Comparison of ENCODE assay signal across 17 mouse cellular contexts in the genomic region with DNA sequence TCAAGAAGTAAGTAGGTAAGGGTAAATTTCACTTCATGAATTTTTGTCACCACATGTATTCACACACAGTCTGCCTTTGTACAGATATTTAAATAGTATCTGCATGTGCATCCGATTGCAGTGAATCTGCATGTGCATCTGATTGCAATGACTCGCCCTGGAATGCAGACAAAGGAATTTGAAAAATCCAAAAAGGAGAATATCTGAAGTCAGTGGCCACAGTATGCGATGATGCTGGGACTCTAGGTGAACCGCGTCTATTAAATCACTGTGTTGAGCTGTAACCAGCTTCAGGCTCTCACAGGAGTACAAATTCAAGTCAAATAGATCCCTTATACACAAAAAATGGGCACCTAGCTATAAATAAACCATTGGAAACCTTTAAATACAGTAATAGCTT. TPM values are rescaled to one million over a fixed set of nuclear protein-coding genes. Genes with fewer than 3 reads are reported as not detected.
A peak's percentile ranks its signal among the peaks of the same experiment; 100 is the strongest.
DNase-seq lines count a peak whose midpoint lies in the region; ATAC-seq and TF ChIP-seq lines count a peak whose summit lies in the region.
"Had no signal": no experiment of that assay in that cellular context is flagged by ENCODE, and none has a peak within 500 bp of the region (broad histone marks: within the 10 kb centered on the region; RNA-seq: fewer than 3 reads in every experiment).

No protein-coding gene starts in this region.

- ATAC-seq in heart, embryonic 11.5 days (replicated peaks; ENCODE audit: insufficient number of reproducible peaks, low FRiP score, low TSS enrichment) = no peak
- no peak for ATAC-seq in lung, embryonic 14.5 days (ENCODE audit: insufficient read depth)
- ATAC-seq in Patski = peak; percentile 58
- no peak for ATAC-seq in limb, embryonic 14.5 days (ENCODE audit: low FRiP score, low read depth)
- no peak for ATAC-seq in hindbrain, postnatal 0 days

- CTCF ChIA-PET in Patski (lab: Charles Lee) = interaction anchor here (0.7 to 4.2 kb wide), 7 partner anchors 9 to 133 kb away, joined by 3 to 20 read pairs (median 4); no protein-coding TSS in a partner anchor

- POLR2A ChIA-PET in Patski (lab: Charles Lee) = interaction anchor here (0.8 to 2.3 kb wide), 3 partner anchors 50 to 56 kb away, joined by 3 to 20 read pairs (median 5); a partner anchor contains a TSS

- TF ChIP-seq CTCF in lung, embryonic 14.5 days (IDR thresholded peaks at IDR 0.05; ENCODE audit: low read depth) = no peak
- no peak for TF ChIP-seq CTCF in Patski (IDR thresholded peaks at IDR 0.05)
- TF ChIP-seq CTCF in hindbrain, postnatal 0 days (IDR thresholded peaks at IDR 0.05; ENCODE audit: low read depth) = no peak

- H3K9me3 ChIP-seq in heart, embryonic 11.5 days (replicated peaks; ENCODE audit: control insufficient read depth, low read length) = no peaks in the 10 kb centered on the region
- H3K9me3 ChIP-seq in lung, embryonic 14.5 days (ENCODE audit: low read depth, low read length) = no peaks in the 10 kb centered on the region
- no peaks in the 10 kb centered on the region for H3K9me3 ChIP-seq in limb, embryonic 14.5 days (ENCODE audit: control insufficient read depth, low read length)
- no peaks in the 10 kb centered on the region for H3K9me3 ChIP-seq in hindbrain, postnatal 0 days (ENCODE audit: low read length)
- H3K9me3 ChIP-seq: embryonic facial prominence, embryonic 12.5 days; hindbrain, embryonic 15.5 days; liver, embryonic 12.5 days; stomach, embryonic 15.5 days had no signal

- no peak for DNase-seq in heart, adult 9 months (ENCODE audit: low spot score in 2 of 2)
- DNase-seq in lung, embryonic 14.5 days = no peak
- DNase-seq in lung, postnatal 10 days = no peak
- DNase-seq in Patski (ENCODE audit: low read depth, low spot score) = peak; percentile 43
- peak; percentile 26 for DNase-seq in limb, embryonic 14.5 days (ENCODE audit: low spot score)
- DNase-seq in adrenal gland, adult (ENCODE audit: inconsistent age in 2 of 2, low spot score in 1 of 2) = no peak
- no peak for DNase-seq in hindbrain, postnatal 0 days (ENCODE audit: low spot score)
- DNase-seq: adrenal gland, postnatal 14 days; cerebellum, adult 18-20 months; gastrocnemius, postnatal 36 days; right cerebral cortex, postnatal 14 days; thymus, adult 2 months had no signal

- no peak overlapping the region for H3K4me2 ChIP-seq in heart, embryonic 11.5 days
- H3K4me2 ChIP-seq in lung, embryonic 14.5 days = no peak overlapping the region
- H3K4me2 ChIP-seq in limb, embryonic 14.5 days (replicated peaks; ENCODE audit: low read depth, low read length, severe bottlenecking) = no peak overlapping the region
- no peak overlapping the region for H3K4me2 ChIP-seq in hindbrain, postnatal 0 days (ENCODE audit: low read depth, low read length)
- H3K4me2 ChIP-seq: liver, embryonic 12.5 days; stomach, embryonic 15.5 days had no signal

- in situ Hi-C loops in Patski (cut with MboI; ENCODE audit: low pct_unique_long_range_greater_than_20kb) = no loop called here

- H3K27ac ChIP-seq in heart, embryonic 11.5 days (ENCODE audit: low read depth, low read length) = peak overlapping the region; percentile 94
- peak overlapping the region; percentile 82; the same call in 1 of the 2 replicates for H3K27ac ChIP-seq in lung, embryonic 14.5 days (ENCODE audit: low read depth)
- H3K27ac ChIP-seq in limb, embryonic 14.5 days (replicated peaks; ENCODE audit: low read depth, low read length) = peak overlapping the region; percentile 75
- H3K27ac ChIP-seq in hindbrain, postnatal 0 days = no peak overlapping the region
- H3K27ac ChIP-seq: hindbrain, embryonic 15.5 days; liver, embryonic 12.5 days; stomach, embryonic 15.5 days had no signal

- H3K4me3 ChIP-seq in heart, embryonic 11.5 days (ENCODE audit: low read depth, low read length) = no peak overlapping the region
- no peak overlapping the region for H3K4me3 ChIP-seq in lung, embryonic 14.5 days (ENCODE audit: low read depth, low read length)
- H3K4me3 ChIP-seq in limb, embryonic 14.5 days (replicated peaks; ENCODE audit: low read length) = no peak overlapping the region
- no peak overlapping the region for H3K4me3 ChIP-seq in hindbrain, postnatal 0 days (ENCODE audit: low read length)
- H3K4me3 ChIP-seq: embryonic facial prominence, embryonic 12.5 days; hindbrain, embryonic 15.5 days; liver, embryonic 12.5 days; stomach, embryonic 15.5 days had no signal

- TF ChIP-seq POLR2A in limb, embryonic 14.5 days (IDR thresholded peaks at IDR 0.05; ENCODE audit: borderline replicate concordance, extremely low read depth, insufficient read depth, insufficient read length) = no peak

- peaks cover 34% of the 10 kb centered on the region for H3K4me1 ChIP-seq in heart, embryonic 11.5 days (ENCODE audit: control insufficient read depth, insufficient read depth, low read length)
- H3K4me1 ChIP-seq in lung, embryonic 14.5 days (ENCODE audit: insufficient read depth) = peaks cover 8% of the 10 kb centered on the region; the same call in 1 of the 2 replicates
- peaks cover 24% of the 10 kb centered on the region for H3K4me1 ChIP-seq in limb, embryonic 14.5 days (ENCODE audit: control insufficient read depth, insufficient read depth, low read length)
- H3K4me1 ChIP-seq in hindbrain, postnatal 0 days (ENCODE audit: insufficient read depth, low read length) = no peaks in the 10 kb centered on the region
- H3K4me1 ChIP-seq: hindbrain, embryonic 15.5 days had no signal

- H3K27me3 ChIP-seq in heart, embryonic 11.5 days (ENCODE audit: control insufficient read depth, insufficient read depth, low read length) = no peaks in the 10 kb centered on the region
- H3K27me3 ChIP-seq in lung, embryonic 14.5 days (ENCODE audit: insufficient read depth, low read length) = no peaks in the 10 kb centered on the region
- no peaks in the 10 kb centered on the region for H3K27me3 ChIP-seq in Patski
- H3K27me3 ChIP-seq in limb, embryonic 14.5 days (ENCODE audit: control insufficient read depth, insufficient read depth, low read length) = no peaks in the 10 kb centered on the region
- H3K27me3 ChIP-seq in hindbrain, postnatal 0 days (ENCODE audit: insufficient read depth, low read length) = 0 out of 2 replicates have a peak, but pooled peaks cover 5% of the 10 kb centered on the region
- H3K27me3 ChIP-seq: embryonic facial prominence, embryonic 12.5 days; hindbrain, embryonic 15.5 days; stomach, embryonic 15.5 days had no signal

- H3K36me3 ChIP-seq in heart, embryonic 11.5 days (ENCODE audit: control insufficient read depth, insufficient read depth, low read length) = no peaks in the 10 kb centered on the region
- H3K36me3 ChIP-seq in lung, embryonic 14.5 days (ENCODE audit: insufficient read depth) = no peaks in the 10 kb centered on the region
- no peaks in the 10 kb centered on the region for H3K36me3 ChIP-seq in limb, embryonic 14.5 days (ENCODE audit: control insufficient read depth, insufficient read depth, low read length)
- H3K36me3 ChIP-seq in hindbrain, postnatal 0 days (ENCODE audit: insufficient read depth, low read length) = no peaks in the 10 kb centered on the region
- H3K36me3 ChIP-seq: embryonic facial prominence, embryonic 12.5 days; hindbrain, embryonic 15.5 days; liver, embryonic 12.5 days; stomach, embryonic 15.5 days had no signal

- no peak overlapping the region for H3K9ac ChIP-seq in heart, embryonic 11.5 days (ENCODE audit: low read depth, low read length)
- H3K9ac ChIP-seq in lung, embryonic 14.5 days = no peak overlapping the region
- no peak overlapping the region for H3K9ac ChIP-seq in limb, embryonic 14.5 days (ENCODE audit: low read depth, low read length, severe bottlenecking)
- no peak overlapping the region for H3K9ac ChIP-seq in hindbrain, postnatal 0 days (replicated peaks; ENCODE audit: low read length)
- H3K9ac ChIP-seq: embryonic facial prominence, embryonic 12.5 days; hindbrain, embryonic 15.5 days; liver, embryonic 12.5 days; stomach, embryonic 15.5 days had no signal

- 49% methylated on average over 5 of the region's 5 CpGs for WGBS in heart, embryonic 11.5 days (ENCODE audit: insufficient replicate concordance)
- WGBS in lung, embryonic 14.5 days = 57% methylated on average over 5 of the region's 5 CpGs
- 53% methylated on average over 5 of the region's 5 CpGs for WGBS in limb, embryonic 14.5 days
- WGBS in hindbrain, postnatal 0 days = 65% methylated on average over 5 of the region's 5 CpGs

RNA-seq across cellular contexts. Expression of a gene that starts 53.0 kb away (rescaled TPM):
- 55.6 and 61.9 TPM in 2 replicates for polyA plus RNA-seq in heart, embryonic 11.5 days (2014; fragmentation: Nextera tagmentation; extraction: Ambion mirVana)
- 33.2 and 41.6 TPM in 2 replicates for polyA plus RNA-seq in lung, embryonic 14.5 days (2014; fragmentation: Nextera tagmentation; extraction: Ambion mirVana)
- 1,216 TPM for polyA plus RNA-seq in Patski (2021)
- polyA plus RNA-seq in limb, embryonic 14.5 days (2012; rRNA removed) = 105 and 119 TPM in 2 replicates
- polyA plus RNA-seq in limb, embryonic 14.5 days (2014; fragmentation: Nextera tagmentation; extraction: Ambion mirVana) = 53.5 and 59.8 TPM in 2 replicates
- total RNA-seq in hindbrain, postnatal 0 days (2014; rRNA removed) = 2.9 and 8.2 TPM in 2 replicates
- 9.7 and 10.1 TPM in 2 replicates for polyA plus RNA-seq in hindbrain, postnatal 0 days (2015; fragmentation: Nextera tagmentation; extraction: Ambion mirVana)

RNA-seq across cellular contexts. Expression of a gene that starts 55.7 kb away (rescaled TPM):
- polyA plus RNA-seq in heart, embryonic 11.5 days (2014; fragmentation: Nextera tagmentation; extraction: Ambion mirVana) = 42.4 and 44.6 TPM in 2 replicates
- polyA plus RNA-seq in lung, embryonic 14.5 days (2014; fragmentation: Nextera tagmentation; extraction: Ambion mirVana) = 30.1 and 35.1 TPM in 2 replicates
- polyA plus RNA-seq in Patski (2021) = 138 TPM
- 32.2 and 35.4 TPM in 2 replicates for polyA plus RNA-seq in limb, embryonic 14.5 days (2012; rRNA removed)
- 47.1 and 48.2 TPM in 2 replicates for polyA plus RNA-seq in limb, embryonic 14.5 days (2014; fragmentation: Nextera tagmentation; extraction: Ambion mirVana)
- 125 and 126 TPM in 2 replicates for total RNA-seq in hindbrain, postnatal 0 days (2014; rRNA removed)
- 164 and 170 TPM in 2 replicates for polyA plus RNA-seq in hindbrain, postnatal 0 days (2015; fragmentation: Nextera tagmentation; extraction: Ambion mirVana)

Comparison
In these comparisons a context has a peak if more than half of its experiments do, and no peak if none do; other contexts are left out.
1. DNase-seq: peak in Patski (single experiment) and limb, embryonic 14.5 days (single experiment); none in heart, adult 9 months (0 of 2), lung, embryonic 14.5 days (single experiment), lung, postnatal 10 days (single experiment), adrenal gland, adult (0 of 2) and hindbrain, postnatal 0 days (single experiment).
2. RNA of a gene that starts 53.0 kb away (polyA plus RNA-seq): 1,216 TPM in Patski (single experiment); 53.5 to 119 TPM in limb, embryonic 14.5 days, 55.6 to 61.9 TPM in heart, embryonic 11.5 days, 33.2 to 41.6 TPM in lung, embryonic 14.5 days and 9.7 to 10.1 TPM in hindbrain, postnatal 0 days; every median in the first group is over 10 times any median in the second.